Mouse (Mus musculus): Measurements from ENCODE around the gene Sh3rf1. TPM values are rescaled to one million over a fixed set of nuclear protein-coding genes. Genes with fewer than 3 reads are reported as not detected.

The Sh3rf1 gene
- total RNA-seq, 2 experiments from 2014 or later = 10.6 to 12.3 TPM

GRCm38 (mm10) chr8:61316813-61317534, 93.3 kb downstream of the Sh3rf1 start:
- no peak for DNase-seq (ENCODE audit: low spot score in 2 of 2)

- no peak for DNase-seq (ENCODE audit: low spot score in 2 of 2)
Observed at GRCm38 (mm10) chr8:61317535-61318136, 94.0 kb downstream of the Sh3rf1 start.

GRCm38 (mm10) chr8:61321216-61321615, 97.5 kb downstream of the Sh3rf1 start:
- no peak for DNase-seq (ENCODE audit: low spot score in 2 of 2)

GRCm38 (mm10) chr8:61321780-61322179, 98.1 kb downstream of the Sh3rf1 start:
- no peak for DNase-seq (ENCODE audit: low spot score in 2 of 2)

GRCm38 (mm10) chr8:61322462-61322861, 98.8 kb downstream of the Sh3rf1 start:
- no peak for DNase-seq (ENCODE audit: low spot score in 2 of 2)

- DNase-seq (ENCODE audit: low spot score in 2 of 2) = no peak
Observed at GRCm38 (mm10) chr8:61324363-61324914, 100.8 kb downstream of the Sh3rf1 start.

GRCm38 (mm10) chr8:61325014-61325715, 101.5 kb downstream of the Sh3rf1 start:
- DNase-seq (ENCODE audit: low spot score in 2 of 2) = no peak

GRCm38 (mm10) chr8:61326281-61326680, 102.6 kb downstream of the Sh3rf1 start:
- DNase-seq (ENCODE audit: low spot score in 2 of 2) = no peak

GRCm38 (mm10) chr8:61327333-61327732, 103.7 kb downstream of the Sh3rf1 start:
- no peak for DNase-seq (ENCODE audit: low spot score in 2 of 2)

GRCm38 (mm10) chr8:61339629-61340028, 116.0 kb downstream of the Sh3rf1 start:
- DNase-seq (ENCODE audit: low spot score in 2 of 2) = no peak

GRCm38 (mm10) chr8:61340283-61340984, 116.8 kb downstream of the Sh3rf1 start:
- DNase-seq (ENCODE audit: low spot score in 2 of 2) = no peak

- no peak for DNase-seq (ENCODE audit: low spot score in 2 of 2)
Observed at GRCm38 (mm10) chr8:61341587-61342441, 118.1 kb downstream of the Sh3rf1 start.

GRCm38 (mm10) chr8:61342473-61343026, 118.9 kb downstream of the Sh3rf1 start:
- DNase-seq (ENCODE audit: low spot score in 2 of 2) = no peak

GRCm38 (mm10) chr8:61344435-61344834, 120.8 kb downstream of the Sh3rf1 start:
- no peak for DNase-seq (ENCODE audit: low spot score in 2 of 2)

GRCm38 (mm10) chr8:61346941-61347340, 123.3 kb downstream of the Sh3rf1 start:
- no peak for DNase-seq (ENCODE audit: low spot score in 2 of 2)

- DNase-seq (ENCODE audit: low spot score in 2 of 2) = no peak
Observed at GRCm38 (mm10) chr8:61347526-61347925, 123.9 kb downstream of the Sh3rf1 start.

GRCm38 (mm10) chr8:61348029-61348428, 124.4 kb downstream of the Sh3rf1 start:
- no peak for DNase-seq (ENCODE audit: low spot score in 2 of 2)

- no peak for DNase-seq (ENCODE audit: low spot score in 2 of 2)
Observed at GRCm38 (mm10) chr8:61348518-61348917, 124.8 kb downstream of the Sh3rf1 start.

- DNase-seq (ENCODE audit: low spot score in 2 of 2) = no peak
Observed at GRCm38 (mm10) chr8:61350443-61350842, 126.8 kb downstream of the Sh3rf1 start.

GRCm38 (mm10) chr8:61351638-61352037, 128.0 kb downstream of the Sh3rf1 start:
- DNase-seq (ENCODE audit: low spot score in 2 of 2) = no peak

Data from gastrocnemius, postnatal 4 days (tissue).